Mouse (Mus musculus): ENCODE data around the gene Zfr.
A peak's percentile ranks its signal among the peaks of the same experiment; 100 is the strongest.

The Zfr gene

GRCm38 (mm10) chr15:12117242-12118092, at the start of gene Zfr:
Gene Zfr (plus strand): TSS chr15:12117831.
- peak; percentile 96 to 99 for DNase-seq (ENCODE audit: inconsistent age in 2 of 2, low spot score in 1 of 2)

DNA sequence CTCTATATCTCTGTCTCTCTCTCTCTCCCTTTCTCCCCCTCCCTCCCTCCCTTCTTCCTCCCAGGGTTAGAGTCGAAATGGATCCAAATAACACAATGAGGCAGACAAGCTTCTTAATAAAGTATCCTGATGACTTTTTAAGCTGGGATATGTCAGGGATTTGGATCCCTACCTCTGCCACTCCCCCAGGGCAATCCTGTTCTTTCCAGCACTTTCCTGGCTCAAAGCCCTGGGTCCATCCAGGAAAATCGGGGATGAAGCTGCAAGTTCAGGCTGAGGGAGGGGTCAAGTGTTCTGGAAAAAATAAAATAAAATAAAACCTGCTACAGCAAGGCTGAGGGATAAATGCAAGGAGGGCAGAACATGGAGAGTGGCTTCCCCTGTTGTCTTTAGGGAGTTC, 49.7 kb upstream of the Zfr start:
- DNase-seq (ENCODE audit: inconsistent age in 2 of 2, low spot score in 1 of 2) = no peak

GRCm38 (mm10) chr15:12068395-12069218, 49.0 kb upstream of the Zfr start:
- DNase-seq (ENCODE audit: inconsistent age in 2 of 2, low spot score in 1 of 2) = no peak

DNA sequence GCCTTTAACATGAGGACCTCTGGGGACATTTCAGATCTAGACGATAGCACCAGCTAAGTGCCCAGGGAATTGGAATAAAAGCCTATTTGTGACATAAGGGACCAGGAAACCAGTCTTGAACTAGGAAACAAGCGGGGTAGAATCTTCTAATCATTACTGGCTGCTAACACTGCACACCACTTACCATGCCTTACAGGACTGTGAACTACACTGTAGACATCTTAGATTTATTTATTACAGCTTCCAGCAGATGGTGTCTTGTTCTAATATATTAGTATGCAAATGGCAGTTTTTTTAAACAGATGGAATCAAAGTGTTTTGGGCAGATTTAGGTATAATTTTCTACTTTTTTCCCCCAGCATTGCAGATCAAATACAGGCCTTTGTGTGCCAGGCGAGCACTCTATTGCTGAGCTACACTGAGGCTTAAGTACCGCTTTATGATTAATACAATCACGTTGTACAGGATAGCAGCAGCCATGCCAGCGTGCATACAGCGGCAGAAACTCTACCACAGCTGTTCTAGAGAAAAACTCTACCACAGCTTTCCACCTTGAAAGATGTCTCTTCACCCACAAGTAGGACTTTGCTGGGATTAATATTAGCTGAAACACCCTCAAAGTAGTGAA, 44.8 kb upstream of the Zfr start:
- no peak for DNase-seq (ENCODE audit: inconsistent age in 2 of 2, low spot score in 1 of 2)

DNA sequence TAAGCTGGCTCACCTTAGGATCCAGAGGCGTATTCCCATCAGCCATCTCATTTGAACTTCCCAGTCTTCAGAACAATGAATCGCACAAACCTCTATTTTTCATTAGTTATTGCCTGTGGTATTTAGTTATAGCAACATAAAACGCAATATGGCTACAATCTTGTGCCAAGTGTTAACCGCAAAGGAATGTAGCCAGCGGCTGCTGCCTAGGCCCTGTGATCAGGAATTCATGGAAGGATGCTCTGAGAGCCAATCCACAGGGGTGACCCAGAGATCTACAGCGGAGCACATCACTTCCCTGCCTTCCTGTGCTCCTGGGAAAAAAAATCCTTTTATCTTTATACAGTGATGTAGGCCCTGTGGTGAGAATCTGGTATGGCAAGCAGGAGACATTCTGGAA, 43.2 kb upstream of the Zfr start:
- no peak for DNase-seq (ENCODE audit: inconsistent age in 2 of 2, low spot score in 1 of 2)

DNA sequence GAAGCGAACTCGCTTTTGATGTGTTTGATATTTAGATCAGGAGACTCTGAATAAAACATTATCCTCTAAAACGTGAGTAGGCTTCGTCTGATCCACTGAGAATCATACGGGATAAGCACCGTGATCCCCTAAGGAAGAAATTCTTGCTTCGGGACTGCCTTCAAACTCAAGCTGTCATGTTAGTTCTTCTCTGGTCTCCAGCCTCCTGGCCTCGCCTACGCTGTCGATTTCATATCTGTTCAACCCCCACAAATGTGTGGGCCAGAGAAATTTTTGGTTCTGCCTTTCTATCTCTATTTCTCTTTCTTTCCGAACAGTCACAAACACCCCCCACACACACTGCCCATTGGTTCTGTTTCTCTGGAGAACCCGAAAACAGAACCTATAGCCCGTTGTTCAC, 35.3 kb upstream of the Zfr start:
- DNase-seq (ENCODE audit: inconsistent age in 2 of 2, low spot score in 1 of 2) = no peak

GRCm38 (mm10) chr15:12084164-12084563, 33.5 kb upstream of the Zfr start:
- DNase-seq (ENCODE audit: inconsistent age in 2 of 2, low spot score in 1 of 2) = no peak

DNA sequence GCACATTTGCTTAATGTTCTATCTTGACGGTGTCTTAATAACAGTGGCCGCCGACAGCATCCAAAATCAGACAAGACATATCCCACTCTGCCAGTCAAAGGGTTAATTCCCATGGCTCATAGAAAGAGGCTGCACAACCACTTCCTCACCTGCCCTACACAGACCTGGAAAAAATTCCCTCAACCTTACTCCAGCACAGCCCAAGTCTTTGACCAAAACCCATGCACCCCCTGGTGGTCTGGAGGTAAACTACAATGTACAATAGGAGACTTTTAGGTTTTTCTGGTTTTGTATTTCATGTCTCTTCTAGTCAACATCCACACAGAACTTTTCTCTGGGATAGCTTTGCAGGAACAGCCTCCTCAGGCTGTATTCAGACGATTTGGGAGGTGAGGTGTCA, 32.8 kb upstream of the Zfr start:
- DNase-seq (ENCODE audit: inconsistent age in 2 of 2, low spot score in 1 of 2) = peak; percentile 27 to 85

DNA sequence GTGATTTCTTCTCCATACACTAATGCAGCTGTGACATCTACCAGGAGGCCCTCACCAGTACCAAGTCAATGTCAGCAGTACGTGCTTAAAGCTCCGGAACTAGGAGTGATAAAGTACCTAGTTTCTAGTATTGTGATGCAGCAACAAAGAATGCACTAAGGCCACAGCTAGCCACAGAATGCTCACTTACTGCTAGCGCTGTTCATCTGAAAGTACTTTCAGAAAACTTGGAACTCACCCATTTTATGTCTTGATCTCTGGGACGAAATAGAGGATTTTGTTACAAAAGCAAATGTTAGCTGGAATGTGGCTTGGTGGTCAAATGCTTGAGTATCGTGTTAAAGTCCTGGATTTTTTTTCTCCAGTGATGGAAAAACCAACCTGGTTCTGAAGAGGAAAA, 30.0 kb upstream of the Zfr start:
- DNase-seq (ENCODE audit: inconsistent age in 2 of 2, low spot score in 1 of 2) = peak in 1 of 2 experiments; percentile 57

GRCm38 (mm10) chr15:12088091-12088490, 29.5 kb upstream of the Zfr start:
- no peak for DNase-seq (ENCODE audit: inconsistent age in 2 of 2, low spot score in 1 of 2)

- DNase-seq (ENCODE audit: inconsistent age in 2 of 2, low spot score in 1 of 2) = no peak
These were observed 27.5 kb upstream of the Zfr start for GRCm38 (mm10) chr15:12090087-12090486.

GRCm38 (mm10) chr15:12090981-12091669, 26.5 kb upstream of the Zfr start:
- DNase-seq (ENCODE audit: inconsistent age in 2 of 2, low spot score in 1 of 2) = peak; percentile 57 to 75

GRCm38 (mm10) chr15:12091781-12092458, 25.7 kb upstream of the Zfr start:
- peak; percentile 41 to 84 for DNase-seq (ENCODE audit: inconsistent age in 2 of 2, low spot score in 1 of 2)

GRCm38 (mm10) chr15:12093026-12093960, 24.3 kb upstream of the Zfr start:
- DNase-seq (ENCODE audit: inconsistent age in 2 of 2, low spot score in 1 of 2) = no peak

DNA sequence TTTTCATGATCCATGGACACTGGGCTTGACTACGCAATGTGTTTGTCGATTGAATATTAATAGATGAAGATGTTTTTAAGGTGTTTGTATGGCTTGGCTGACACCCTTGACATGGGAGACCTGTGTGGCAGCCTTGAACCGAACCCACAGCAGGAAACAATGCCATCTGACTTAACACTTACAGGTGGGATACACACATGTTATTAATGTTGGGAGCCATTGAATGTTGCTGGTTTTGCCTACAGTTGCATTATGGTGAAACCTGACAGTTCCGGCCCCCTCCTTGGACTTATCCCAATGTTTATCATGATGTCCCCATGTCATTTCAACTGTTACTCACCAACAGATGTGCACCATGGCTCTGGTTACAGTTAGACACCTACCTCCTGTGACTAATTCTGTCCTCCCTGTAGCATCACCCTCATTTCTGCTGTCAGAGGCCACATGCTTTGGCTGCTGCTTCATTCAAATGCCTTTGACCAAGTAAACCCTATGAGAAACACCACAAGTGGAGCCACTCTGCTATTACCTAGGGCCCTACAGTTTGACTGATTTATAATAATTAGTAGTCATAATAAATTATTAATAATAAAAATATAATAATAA, 23.6 kb upstream of the Zfr start:
- no peak for DNase-seq (ENCODE audit: inconsistent age in 2 of 2, low spot score in 1 of 2)

GRCm38 (mm10) chr15:12096447-12096846, 21.2 kb upstream of the Zfr start:
- no peak for DNase-seq (ENCODE audit: inconsistent age in 2 of 2, low spot score in 1 of 2)

DNA sequence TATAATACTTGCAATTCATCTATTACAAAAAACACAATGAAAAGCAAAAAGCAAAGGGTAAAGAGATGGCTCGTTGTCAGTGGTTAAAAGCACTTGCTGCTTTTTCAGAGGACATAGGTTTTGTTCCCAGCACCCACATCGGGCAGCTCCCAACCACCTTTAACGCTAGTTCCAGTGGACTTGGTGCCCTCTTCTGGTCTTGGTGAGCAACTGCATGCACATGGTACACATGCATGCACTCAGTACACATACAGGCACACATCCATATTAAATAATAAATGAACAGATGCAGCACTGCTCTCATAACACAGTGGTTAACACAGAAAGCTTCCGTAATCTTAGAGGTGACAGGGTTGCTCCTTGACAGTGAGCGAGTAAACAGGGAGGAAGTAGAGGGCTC, 20.3 kb upstream of the Zfr start:
- DNase-seq (ENCODE audit: inconsistent age in 2 of 2, low spot score in 1 of 2) = no peak

DNA sequence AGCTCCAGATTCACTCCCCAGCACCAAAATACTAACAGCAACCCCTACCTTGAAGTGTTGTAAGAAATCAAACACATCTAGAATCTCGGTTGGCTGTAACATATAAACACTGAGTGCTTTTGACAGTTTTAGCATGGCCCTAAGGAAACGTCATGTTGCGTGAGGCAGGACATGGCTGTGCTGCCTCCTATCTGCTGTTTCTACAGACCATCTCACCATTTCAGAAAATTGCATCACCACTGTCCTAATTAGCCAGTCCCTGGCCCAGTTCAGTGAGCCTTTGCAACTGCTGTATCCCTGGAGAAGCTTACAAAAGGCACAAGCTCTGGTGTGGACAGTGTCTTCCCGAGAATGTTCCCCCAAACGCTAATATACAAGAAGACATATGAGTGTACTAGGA, 16.7 kb upstream of the Zfr start:
- peak in 1 of 2 experiments; percentile 68 for DNase-seq (ENCODE audit: inconsistent age in 2 of 2, low spot score in 1 of 2)

GRCm38 (mm10) chr15:12103763-12104162, 13.9 kb upstream of the Zfr start:
- DNase-seq (ENCODE audit: inconsistent age in 2 of 2, low spot score in 1 of 2) = no peak

All from adrenal gland, adult (tissue).